ENCODE assay signal across 8 mouse cellular contexts in genomic region chr9:108449860-108450259, GRCm38 (mm10). TPM values are rescaled to one million over a fixed set of nuclear protein-coding genes. Genes with fewer than 3 reads are reported as not detected.
DNase-seq lines count a peak whose midpoint lies in the region; ATAC-seq lines count a peak whose summit lies in the region.

No protein-coding gene starts in this region.

- H3K27ac ChIP-seq in kidney, embryonic 15.5 days, result peak overlapping the region; percentile 54
- H3K27ac ChIP-seq in liver, embryonic 11.5 days (ENCODE audit: low read depth, low read length), result peak overlapping the region; percentile 13; the same call in 1 of the 2 replicates

- 52% methylated on average over 4 of the region's 4 CpGs for WGBS in kidney, embryonic 15.5 days
- WGBS in liver, embryonic 11.5 days, result 70% methylated on average over 4 of the region's 4 CpGs

- no peak for ATAC-seq in kidney, embryonic 15.5 days (replicated peaks; ENCODE audit: low FRiP score)
- no peak for ATAC-seq in liver, embryonic 11.5 days (replicated peaks; ENCODE audit: low FRiP score)
- no peak for ATAC-seq in megakaryocyte progenitor cell, adult 5-6 weeks (replicated peaks; ENCODE audit: poor library complexity)

- no peak overlapping the region for H3K9ac ChIP-seq in kidney, embryonic 15.5 days
- H3K9ac ChIP-seq in liver, embryonic 11.5 days (ENCODE audit: low read depth, low read length), result peak overlapping the region; percentile 70

- peaks cover 46% of the 10 kb centered on the region for H3K4me1 ChIP-seq in kidney, embryonic 15.5 days
- H3K4me1 ChIP-seq in liver, embryonic 11.5 days (replicated peaks; ENCODE audit: control insufficient read depth, insufficient read depth, low read length), result peaks cover 41% of the 10 kb centered on the region

- no peaks in the 10 kb centered on the region for H3K9me3 ChIP-seq in kidney, embryonic 15.5 days (replicated peaks)
- H3K9me3 ChIP-seq in liver, embryonic 11.5 days (ENCODE audit: control insufficient read depth, low read length), result no peaks in the 10 kb centered on the region

- peaks cover 11% of the 10 kb centered on the region; the same call in 1 of the 2 replicates for H3K36me3 ChIP-seq in kidney, embryonic 15.5 days
- H3K36me3 ChIP-seq in liver, embryonic 11.5 days (ENCODE audit: control insufficient read depth, insufficient read depth, low read length), result peaks cover 4% of the 10 kb centered on the region; the same call in 1 of the 2 replicates

- no peak overlapping the region for H3K4me3 ChIP-seq in kidney, embryonic 15.5 days (replicated peaks)
- peak overlapping the region; percentile 65 for H3K4me3 ChIP-seq in liver, embryonic 11.5 days (ENCODE audit: low read depth, low read length)

- peak overlapping the region; percentile 98; the same call in 1 of the 2 replicates for H3K4me2 ChIP-seq in kidney, embryonic 15.5 days
- H3K4me2 ChIP-seq in liver, embryonic 11.5 days, result peak overlapping the region; percentile 98

- no peak for DNase-seq in kidney, adult 11 months
- DNase-seq in embryo, embryonic 11 days, result peak; percentile 86
- peak; percentile 79 for DNase-seq in heart, postnatal 4 days
- no peak for DNase-seq in liver, embryonic 11.5 days (ENCODE audit: low spot score)
- peak; percentile 85 for DNase-seq in retina, postnatal 7 days (ENCODE audit: low read depth, low spot score)
- DNase-seq in cerebellum, adult 9-11 months, result no peak

- no peaks in the 10 kb centered on the region for H3K27me3 ChIP-seq in kidney, embryonic 15.5 days
- H3K27me3 ChIP-seq in liver, embryonic 11.5 days (replicated peaks; ENCODE audit: control insufficient read depth, insufficient read depth, low read length), result no peaks in the 10 kb centered on the region

RNA-seq across cellular contexts. Expression of gene Ccdc71, which starts 10.5 kb away (rescaled TPM):
- polyA plus RNA-seq in kidney, embryonic 15.5 days (2015; fragmentation: Nextera tagmentation; extraction: Ambion mirVana), result 61.6 and 62.9 TPM in 2 replicates
- total RNA-seq in heart, postnatal 4 days (2021), result 10 to 100 TPM; 27.0 to 28.4 TPM
- 48.6 and 51.1 TPM in 2 replicates for polyA plus RNA-seq in liver, embryonic 11.5 days (2014; fragmentation: Nextera tagmentation; extraction: Ambion mirVana)
- total RNA-seq in megakaryocyte progenitor cell, adult 5-6 weeks (2015), result 14.6 and 17.9 TPM in 2 replicates
- 13.7 and 14.8 TPM in 2 replicates for total RNA-seq in megakaryocyte progenitor cell, adult 5-6 weeks (2017)

RNA-seq across cellular contexts. Expression of gene Klhdc8b, which starts 11.5 kb away (rescaled TPM):
- 31.0 and 37.8 TPM in 2 replicates for polyA plus RNA-seq in kidney, embryonic 15.5 days (2015; fragmentation: Nextera tagmentation; extraction: Ambion mirVana)
- 10 to 100 TPM; 43.9 to 45.6 TPM for total RNA-seq in heart, postnatal 4 days (2021)
- 24.2 and 26.8 TPM in 2 replicates for polyA plus RNA-seq in liver, embryonic 11.5 days (2014; fragmentation: Nextera tagmentation; extraction: Ambion mirVana)
- 0.46 and 1.1 TPM in 2 replicates for total RNA-seq in megakaryocyte progenitor cell, adult 5-6 weeks (2015)
- total RNA-seq in megakaryocyte progenitor cell, adult 5-6 weeks (2017), result 4.1 and 8.1 TPM in 2 replicates

RNA-seq across cellular contexts. Expression of gene BC048562, which starts 13.6 kb away (rescaled TPM):
- not detected in 2 replicates for polyA plus RNA-seq in kidney, embryonic 15.5 days (2015; fragmentation: Nextera tagmentation; extraction: Ambion mirVana)
- not detected for total RNA-seq in heart, postnatal 4 days (2021)
- polyA plus RNA-seq in liver, embryonic 11.5 days (2014; fragmentation: Nextera tagmentation; extraction: Ambion mirVana), result not detected in 2 replicates
- not detected in 2 replicates for total RNA-seq in megakaryocyte progenitor cell, adult 5-6 weeks (2015)
- not detected in 2 replicates for total RNA-seq in megakaryocyte progenitor cell, adult 5-6 weeks (2017)

RNA-seq across cellular contexts. Expression of gene Ccdc36, which starts 21.6 kb away (rescaled TPM):
- polyA plus RNA-seq in kidney, embryonic 15.5 days (2015; fragmentation: Nextera tagmentation; extraction: Ambion mirVana), result 1.6 TPM in 2 replicates
- total RNA-seq in heart, postnatal 4 days (2021), result under 1 TPM; 0.10 to 0.11 TPM
- 0.82 and 0.88 TPM in 2 replicates for polyA plus RNA-seq in liver, embryonic 11.5 days (2014; fragmentation: Nextera tagmentation; extraction: Ambion mirVana)
- total RNA-seq in megakaryocyte progenitor cell, adult 5-6 weeks (2015), result 0.20 and 0.49 TPM in 2 replicates
- total RNA-seq in megakaryocyte progenitor cell, adult 5-6 weeks (2017), result 0.54 and 0.74 TPM in 2 replicates

RNA-seq across cellular contexts. Expression of gene Lamb2, which starts 29.7 kb away (rescaled TPM):
- polyA plus RNA-seq in kidney, embryonic 15.5 days (2015; fragmentation: Nextera tagmentation; extraction: Ambion mirVana), result 48.8 and 56.6 TPM in 2 replicates
- total RNA-seq in heart, postnatal 4 days (2021), result 100 to 1,000 TPM; 217 to 229 TPM
- polyA plus RNA-seq in liver, embryonic 11.5 days (2014; fragmentation: Nextera tagmentation; extraction: Ambion mirVana), result 14.8 and 18.7 TPM in 2 replicates
- 0.05 and 0.32 TPM in 2 replicates for total RNA-seq in megakaryocyte progenitor cell, adult 5-6 weeks (2015)
- total RNA-seq in megakaryocyte progenitor cell, adult 5-6 weeks (2017), result 0.08 TPM in 1 of 2 replicates, not detected in the other

Comparison
In these comparisons a context has a peak if more than half of its experiments do, and no peak if none do; other contexts are left out.
1. DNase-seq: peak in embryo, embryonic 11 days (single experiment), heart, postnatal 4 days (single experiment) and retina, postnatal 7 days (single experiment); none in kidney, adult 11 months (single experiment), liver, embryonic 11.5 days (single experiment) and cerebellum, adult 9-11 months (single experiment).
2. RNA of gene Klhdc8b, which starts 11.5 kb away (total RNA-seq): 43.9 to 45.6 TPM in heart, postnatal 4 days; 0.46 to 8.1 TPM in megakaryocyte progenitor cell, adult 5-6 weeks; every median in the first group is over 4 times any median in the second.